Mouse (Mus musculus) heart, embryonic 14.5 days (tissue): ENCODE data around the gene Pik3cg. TPM values are rescaled to one million over a fixed set of nuclear protein-coding genes. Genes with fewer than 3 reads are reported as not detected.

ENCODE experiments used
- ATAC-seq: fragments of 200-750 bp; cut with Nextera tagmentation; 2 replicates; pipeline ENCODE4 v1.8.0; 2017; ENCODE audit warnings: low read depth, moderate TSS enrichment; ENCODE audit not compliant: insufficient number of reproducible peaks, insufficient read depth, low FRiP score
- H3K27ac ChIP-seq, 2 experiments: fragments of 200-500 bp in 1 of 2; fragments of 300-500 bp in 1 of 2; sonication (generic) in 1 of 2; replicated peaks in 1 of 2; 2 replicates each; pipeline ENCODE4 v1.5.1; 2012 to 2014; ENCODE audit warnings: low read depth in 2 of 2, low read length in 2 of 2, control low read depth in 1 of 2, mild to moderate bottlenecking in 1 of 2, mixed read lengths in 1 of 2; ENCODE audit not compliant: control insufficient read depth in 1 of 2, insufficient read depth in 1 of 2
- H3K27me3 ChIP-seq: fragments of 300-500 bp; sonication (generic); 2 replicates; pipeline ENCODE4 v1.6.1; 2014; ENCODE audit warnings: mild to moderate bottlenecking, low read length, control low read depth; ENCODE audit not compliant: control insufficient read depth, insufficient read depth
- H3K36me3 ChIP-seq: fragments of 300-500 bp; sonication (generic); 2 replicates; pipeline ENCODE4 v1.6.1; 2014; ENCODE audit warnings: mild to moderate bottlenecking, control low read depth, low read length, mixed read lengths; ENCODE audit not compliant: control insufficient read depth, insufficient read depth
- H3K4me1 ChIP-seq, 2 experiments: fragments of 200-500 bp in 1 of 2; fragments of 300-500 bp in 1 of 2; sonication (generic) in 1 of 2; 2 replicates each; pipeline ENCODE4 v1.6.1; 2012 to 2014; ENCODE audit warnings: low read length in 2 of 2, control low read depth in 1 of 2, mixed read lengths in 1 of 2; ENCODE audit not compliant: control insufficient read depth in 2 of 2, insufficient read depth in 2 of 2
- H3K4me2 ChIP-seq: fragments of 300-500 bp; sonication (generic); 2 replicates; pipeline ENCODE4 v1.6.1; 2014; ENCODE audit warnings: mild to moderate bottlenecking, low read length
- H3K4me3 ChIP-seq, 2 experiments: fragments of 200-500 bp in 1 of 2; fragments of 300-500 bp in 1 of 2; sonication (generic) in 1 of 2; 2 replicates each; pipeline ENCODE4 v1.5.1; 2012 to 2014; ENCODE audit warnings: low read length in 2 of 2, mild to moderate bottlenecking in 2 of 2, control low read depth in 1 of 2, low read depth in 1 of 2, moderate library complexity in 1 of 2; ENCODE audit not compliant: control insufficient read depth in 1 of 2, insufficient read depth in 1 of 2
- H3K9ac ChIP-seq: fragments of 300-500 bp; sonication (generic); 2 replicates; pipeline ENCODE4 v1.6.1; 2014; ENCODE audit warnings: mild to moderate bottlenecking, low read length
- H3K9me3 ChIP-seq: fragments of 300-500 bp; sonication (generic); 2 replicates; pipeline ENCODE4 v1.6.1; 2016; ENCODE audit warnings: low read length, control low read depth; ENCODE audit not compliant: control insufficient read depth
- WGBS: fragments of 180-500 bp; shearing (Covaris S2); extraction: QIAGEN DNeasy Blood & Tissue Kit; methylation state at CpG from one replicate; pipeline ENCODE4 v1.1.7; 2014; 5-methylcytosine and 5-hydroxymethylcytosine counted together
- polyA plus RNA-seq: library from polyadenylated mRNA; unstranded; fragments of >200 nt; fragmentation: Nextera tagmentation; extraction: Ambion mirVana; gene quantifications from 2 replicates; pipeline ENCODE4 v1.2.1, GENCODE M21; 2014

Gene Pik3cg
- polyA plus RNA-seq, 1 experiment from 2014 or later: 1.9 TPM

DNA sequence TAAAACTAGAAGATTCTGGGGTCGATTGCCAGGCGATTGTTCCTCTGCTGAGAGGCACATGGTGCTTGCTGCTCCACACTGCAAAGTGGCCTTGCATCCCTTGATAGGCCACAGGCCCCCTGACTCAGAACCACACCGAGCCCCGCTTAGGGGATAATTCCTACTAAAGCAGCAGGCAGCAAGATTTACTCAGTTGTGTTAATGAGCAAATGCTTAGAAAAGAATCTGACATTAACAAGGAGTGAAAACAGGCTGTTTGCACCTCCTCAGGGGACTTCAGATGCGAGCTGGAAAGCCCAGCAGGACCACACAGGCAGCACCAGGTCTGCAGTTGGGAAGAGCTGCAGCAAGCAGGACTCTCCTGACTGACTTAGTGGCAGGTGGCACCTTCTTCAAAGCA is 39.3 kb downstream of the Pik3cg start:
- WGBS: 20% methylated on average over 5 of the region's 5 CpGs
- H3K9ac ChIP-seq: no peak overlapping the region
- H3K27me3 ChIP-seq: no peaks in the 10 kb centered on the region
- no peak for ATAC-seq
- no peak overlapping the region for H3K27ac ChIP-seq
- H3K4me2 ChIP-seq: no peak overlapping the region
- no peak overlapping the region for H3K4me3 ChIP-seq
- no peaks in the 10 kb centered on the region for H3K36me3 ChIP-seq
- H3K4me1 ChIP-seq: no peaks in the 10 kb centered on the region
- H3K9me3 ChIP-seq: no peaks in the 10 kb centered on the region

DNA sequence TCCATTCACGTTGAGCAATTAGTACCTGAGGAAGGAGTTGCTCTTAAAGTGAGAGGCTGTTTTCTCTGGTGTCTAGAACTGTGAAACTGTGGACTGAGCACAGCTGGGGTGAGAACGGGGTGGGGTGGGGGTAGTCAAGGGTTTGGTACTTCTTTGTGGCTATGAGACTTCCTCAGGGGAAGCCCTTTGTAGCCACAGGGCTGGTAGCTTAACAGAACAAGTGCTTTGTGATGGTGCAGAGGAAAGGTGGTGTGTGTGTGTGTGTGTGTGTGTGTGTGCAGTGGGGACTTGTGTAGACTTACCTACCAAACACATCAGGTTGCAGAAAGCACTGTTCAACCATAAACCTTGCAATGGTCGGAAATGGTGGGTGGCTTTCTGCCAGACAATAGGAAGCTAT is 39.7 kb downstream of the Pik3cg start:
- Histone ChIP-seq H3K9ac (no peak overlapping the region), H3K4me3 (no peak overlapping the region), H3K27ac (no peak overlapping the region), H3K27me3 (no peaks in the 10 kb centered on the region), H3K9me3 (no peaks in the 10 kb centered on the region), H3K36me3 (no peaks in the 10 kb centered on the region), H3K4me2 (no peak overlapping the region), H3K4me1 (no peaks in the 10 kb centered on the region)
- no peak for ATAC-seq
- WGBS: 32% methylated on average over 3 of the region's 3 CpGs

DNA sequence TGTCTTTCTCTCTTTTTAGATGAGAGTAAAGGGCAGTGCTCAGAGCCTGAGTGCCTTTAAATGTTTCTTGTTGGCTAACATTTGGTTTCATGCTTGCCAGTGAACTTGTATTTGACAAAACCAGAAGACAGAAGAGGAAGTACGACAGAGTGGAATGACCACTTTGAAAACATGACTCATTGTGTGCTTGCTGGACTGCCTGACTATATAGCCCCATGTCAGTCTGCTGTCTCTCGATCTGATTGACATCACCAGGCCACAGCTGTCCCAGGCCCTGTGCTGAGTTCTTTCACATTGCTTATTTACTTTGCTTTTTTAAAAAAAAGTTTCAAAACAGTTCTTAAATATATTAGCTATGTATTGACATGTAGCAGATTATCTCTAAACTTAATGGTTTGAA is 44.8 kb downstream of the Pik3cg start:
- 67% methylated on average over 2 of the region's 2 CpGs for WGBS
- Histone ChIP-seq H3K4me1 (no peaks in the 10 kb centered on the region), H3K27me3 (no peaks in the 10 kb centered on the region), H3K4me2 (no peak overlapping the region), H3K9me3 (no peaks in the 10 kb centered on the region), H3K36me3 (no peaks in the 10 kb centered on the region), H3K27ac (no peak overlapping the region), H3K4me3 (no peak overlapping the region), H3K9ac (no peak overlapping the region)
- ATAC-seq: no peak

DNA sequence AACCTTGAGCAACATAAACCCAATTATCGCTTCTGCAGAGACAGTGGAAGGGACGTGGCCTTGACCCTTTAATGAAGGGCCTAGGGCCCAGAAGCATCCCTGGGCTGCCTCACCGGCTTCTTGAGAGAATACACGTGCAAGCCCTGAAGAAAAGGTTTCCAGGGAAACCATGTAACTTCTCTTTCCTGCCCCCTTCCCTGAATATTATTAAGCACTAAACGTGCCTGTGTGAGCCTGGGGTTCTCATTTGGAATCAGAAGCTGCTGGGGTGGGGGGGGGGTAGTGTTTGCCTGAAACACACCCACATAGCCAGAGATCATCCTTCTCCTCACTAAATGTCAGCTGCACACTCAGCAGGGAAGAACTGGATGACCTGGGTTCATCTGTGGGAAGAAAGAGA is 49.7 kb downstream of the Pik3cg start:
- no peak overlapping the region for H3K27ac ChIP-seq
- no peak overlapping the region for H3K4me3 ChIP-seq
- no peaks in the 10 kb centered on the region for H3K9me3 ChIP-seq
- ATAC-seq: no peak
- no peak overlapping the region for H3K4me2 ChIP-seq
- H3K4me1 ChIP-seq: no peaks in the 10 kb centered on the region
- H3K9ac ChIP-seq: no peak overlapping the region
- H3K36me3 ChIP-seq: no peaks in the 10 kb centered on the region
- 68% methylated on average over 5 of the region's 5 CpGs for WGBS
- no peaks in the 10 kb centered on the region for H3K27me3 ChIP-seq

DNA sequence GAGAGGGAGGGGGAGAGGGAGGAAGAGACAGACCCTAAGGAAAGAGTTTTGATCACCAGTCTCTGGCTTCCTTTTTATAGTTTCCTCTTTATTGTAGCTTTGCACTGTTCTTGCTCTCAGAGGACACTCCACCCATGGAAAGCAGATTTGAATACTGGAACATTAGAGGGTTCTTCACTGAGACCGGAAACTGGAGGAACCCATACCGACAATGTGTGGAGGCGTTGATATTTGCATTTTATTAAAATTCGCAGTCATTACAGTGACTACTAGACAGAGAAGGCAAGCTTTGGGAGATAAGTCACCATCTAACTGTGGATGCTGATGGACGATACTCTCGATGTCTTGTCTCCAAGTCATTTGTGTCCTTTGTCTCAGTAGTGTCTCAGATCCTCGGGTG is 61.9 kb downstream of the Pik3cg start:
- no peak overlapping the region for H3K9ac ChIP-seq
- no peaks in the 10 kb centered on the region for H3K9me3 ChIP-seq
- H3K27ac ChIP-seq: no peak overlapping the region
- H3K4me2 ChIP-seq: no peak overlapping the region
- ATAC-seq: no peak
- no peak overlapping the region for H3K4me3 ChIP-seq
- no peaks in the 10 kb centered on the region for H3K27me3 ChIP-seq
- no peaks in the 10 kb centered on the region for H3K36me3 ChIP-seq
- 76% methylated on average over 7 of the region's 7 CpGs for WGBS
- peaks cover 0 to 6% of the 10 kb centered on the region in 2 experiments; a peak in 2 of 4 replicates for H3K4me1 ChIP-seq

DNA sequence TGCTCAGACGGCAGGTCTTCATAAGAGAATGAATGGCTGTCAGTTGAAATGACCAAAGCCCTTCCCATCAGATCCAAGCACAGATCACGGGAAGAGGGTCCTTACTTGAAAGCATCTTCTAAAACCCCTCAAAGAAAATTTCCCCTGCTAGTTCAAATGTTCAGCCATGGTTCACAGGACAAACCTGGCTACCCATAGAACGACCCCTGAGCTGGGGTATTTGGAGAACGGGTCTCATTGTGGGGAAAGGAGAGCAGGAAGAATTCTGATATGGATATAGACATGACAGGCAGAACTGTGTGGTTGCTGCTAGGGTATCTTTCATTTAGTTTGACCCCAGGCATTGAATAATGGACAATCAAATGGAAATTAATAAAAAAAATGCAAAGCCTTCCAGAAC is 62.8 kb downstream of the Pik3cg start:
- no peak overlapping the region for H3K9ac ChIP-seq
- 79% methylated on average over 4 of the region's 4 CpGs for WGBS
- no peak overlapping the region for H3K4me3 ChIP-seq
- H3K27ac ChIP-seq: no peak overlapping the region
- no peak for ATAC-seq
- H3K27me3 ChIP-seq: no peaks in the 10 kb centered on the region
- no peak overlapping the region for H3K4me2 ChIP-seq
- H3K4me1 ChIP-seq: peaks cover 0 to 6% of the 10 kb centered on the region in 2 experiments; a peak in 2 of 4 replicates
- no peaks in the 10 kb centered on the region for H3K36me3 ChIP-seq
- H3K9me3 ChIP-seq: no peaks in the 10 kb centered on the region

DNA sequence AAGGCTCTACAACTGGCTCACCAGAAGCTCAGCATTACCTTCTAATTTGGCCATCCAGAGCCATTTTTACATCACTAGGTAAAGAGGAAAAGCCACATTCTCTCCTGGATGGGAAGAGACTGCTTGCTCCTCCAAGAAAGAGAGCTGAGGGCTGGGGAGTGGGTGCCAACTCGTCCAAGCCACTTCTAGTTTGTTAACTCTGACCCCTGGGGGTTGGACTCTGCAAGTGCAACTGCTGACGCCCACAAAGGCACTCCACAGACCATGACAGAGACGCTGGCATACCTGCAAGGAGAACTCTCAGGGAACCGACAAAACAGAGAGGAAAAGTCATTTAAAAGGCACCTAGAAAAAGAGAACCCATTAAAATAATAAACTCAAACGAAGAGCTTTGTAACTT is 63.9 kb downstream of the Pik3cg start:
- WGBS: 2% methylated on average over 5 of the region's 5 CpGs
- no peak overlapping the region for H3K9ac ChIP-seq
- H3K9me3 ChIP-seq: no peaks in the 10 kb centered on the region
- H3K4me3 ChIP-seq: no peak overlapping the region
- H3K27me3 ChIP-seq: no peaks in the 10 kb centered on the region
- no peak overlapping the region for H3K27ac ChIP-seq
- ATAC-seq: no peak
- H3K4me1 ChIP-seq: peaks cover 0 to 6% of the 10 kb centered on the region in 2 experiments; a peak in 2 of 4 replicates
- no peaks in the 10 kb centered on the region for H3K36me3 ChIP-seq
- no peak overlapping the region for H3K4me2 ChIP-seq

DNA sequence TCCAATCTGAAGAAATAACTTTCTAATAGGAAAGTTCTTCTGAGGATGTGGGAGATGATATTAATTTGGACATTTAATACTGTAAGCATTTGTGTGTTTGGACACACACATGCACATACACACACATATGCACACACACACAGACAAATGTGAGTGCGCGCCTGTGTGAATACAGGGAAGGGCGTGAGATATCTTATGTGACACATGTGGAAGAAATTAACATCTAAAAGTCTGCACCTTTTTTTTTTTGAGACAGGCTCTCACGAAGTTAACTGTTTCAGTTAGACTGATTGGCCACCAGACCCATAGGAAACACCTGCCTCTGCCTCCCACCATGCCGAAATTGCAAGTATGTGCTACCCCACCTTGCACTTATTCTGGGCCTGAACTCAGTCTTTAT is 64.7 kb downstream of the Pik3cg start:
- Histone ChIP-seq H3K27me3 (no peaks in the 10 kb centered on the region), H3K9ac (no peak overlapping the region), H3K4me2 (no peak overlapping the region), H3K27ac (no peak overlapping the region), H3K4me1 (peaks cover 0 to 6% of the 10 kb centered on the region in 2 experiments; a peak in 2 of 4 replicates), H3K4me3 (no peak overlapping the region), H3K36me3 (no peaks in the 10 kb centered on the region), H3K9me3 (no peaks in the 10 kb centered on the region)
- no peak for ATAC-seq
- WGBS: 76% methylated on average over 5 of the region's 5 CpGs
